Mouse (Mus musculus) myocyte (in vitro differentiated cells): ENCODE results near the gene Timm13.
A peak's percentile ranks its signal among the peaks of the same experiment; 100 is the strongest.

Experiments
- MAX ChIP-seq: IDR thresholded peaks from one replicate; pipeline ENCODE4 v1.6.1; 2011; ENCODE audit warnings: low read depth, mild to moderate bottlenecking, control low read depth
- MYOD1 ChIP-seq, 3 experiments: IDR thresholded peaks; one replicate each; pipeline ENCODE4 v1.6.1; 2011; ENCODE audit warnings: control low read depth in 2 of 3, low read depth in 2 of 3, mild to moderate bottlenecking in 2 of 3, moderate library complexity in 1 of 3; ENCODE audit not compliant: insufficient read length in 2 of 3, control insufficient read depth in 1 of 3
- POLR2A ChIP-seq: IDR thresholded peaks from one replicate; pipeline ENCODE4 v1.6.1; 2011; ENCODE audit warnings: low read depth, mild to moderate bottlenecking, control low read depth, moderate library complexity; ENCODE audit not compliant: insufficient read length
- POLR2AphosphoS2 ChIP-seq: IDR thresholded peaks from one replicate; pipeline ENCODE4 v1.6.1; 2011; ENCODE audit warnings: low read depth, control low read depth; ENCODE audit not compliant: insufficient read length
- TCF12 ChIP-seq: IDR thresholded peaks from one replicate; pipeline ENCODE4 v1.6.1; 2011; ENCODE audit warnings: mild to moderate bottlenecking, control low read depth; ENCODE audit not compliant: poor library complexity, insufficient read depth, severe bottlenecking
- USF1 ChIP-seq: IDR thresholded peaks from one replicate; pipeline ENCODE4 v1.6.1; 2011; ENCODE audit warnings: low read depth, mild to moderate bottlenecking, control low read depth, moderate library complexity

DNA sequence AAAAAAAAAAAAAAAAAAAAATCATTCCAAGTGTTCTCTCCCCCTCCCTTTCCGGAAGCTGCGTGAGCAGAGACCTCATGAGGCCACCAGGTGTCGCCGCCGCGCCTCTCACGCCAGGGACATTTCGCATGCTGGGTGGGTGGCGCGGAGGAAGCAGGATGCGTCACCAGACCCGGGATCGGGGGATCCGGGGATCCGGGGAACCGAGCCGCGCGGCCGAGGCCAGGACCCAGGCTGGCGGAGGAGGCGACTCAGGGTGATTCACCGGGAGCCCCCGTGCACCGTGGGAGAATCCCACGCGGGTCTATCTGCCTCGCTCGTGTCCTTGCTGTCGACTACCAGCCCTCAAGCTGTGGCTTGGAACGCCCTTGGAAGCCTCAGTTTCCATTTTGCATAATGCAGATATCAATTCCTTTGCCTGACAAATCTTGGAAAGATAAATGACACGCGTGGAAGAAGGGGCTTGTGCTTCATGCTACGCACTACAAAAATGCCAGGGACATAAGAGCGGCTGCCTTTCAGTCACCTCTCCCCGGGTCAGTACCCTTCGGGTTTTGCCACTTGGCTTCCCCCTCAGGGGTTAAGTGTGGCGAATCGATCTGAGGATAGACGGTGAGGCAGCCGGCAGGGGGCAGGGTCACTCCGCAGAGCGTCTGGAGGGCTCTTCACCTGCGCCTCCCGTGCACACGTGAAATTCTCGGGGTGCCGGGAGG is 28.0 kb upstream of the Timm13 start:
- TF ChIP-seq POLR2A (peak; percentile 31), POLR2AphosphoS2 (no peak), MAX (no peak), USF1 (no peak), MYOD1 (IDR thresholded peaks at IDR 0.05; ENCODE audit: control insufficient read depth in 1 of 3, insufficient read length in 2 of 3, low read depth in 2 of 3) (peak in 2 of 3 experiments; percentile 6 to 51), TCF12 (no peak)
